ENCODE assay signal across 14 mouse cellular contexts in the genomic region with DNA sequence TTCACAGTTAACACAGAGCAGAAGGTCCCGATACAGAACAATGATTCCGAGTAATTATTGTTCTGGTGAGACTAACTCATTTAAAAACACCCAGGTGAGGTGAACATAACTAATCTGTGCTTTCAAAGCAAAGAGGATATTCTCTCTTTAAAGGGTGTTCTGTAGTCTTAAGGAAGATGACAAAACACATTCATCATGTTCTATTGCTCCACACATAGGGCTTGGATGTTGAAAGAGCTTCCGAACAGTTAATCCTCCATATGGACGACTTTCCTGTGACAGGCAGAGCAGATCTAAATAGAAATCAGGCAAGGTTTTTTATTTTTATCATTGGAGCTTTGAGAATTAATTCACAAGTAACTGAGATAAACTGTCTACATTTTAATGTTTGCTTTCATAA.
"Had no signal": no experiment of that assay in that cellular context is flagged by ENCODE, and none has a peak within 500 bp of the region (broad histone marks: within the 10 kb centered on the region; RNA-seq: fewer than 3 reads in every experiment).

No protein-coding gene starts in this region.

- DNase-seq: kidney, postnatal 14 days; layer of hippocampus, postnatal 36 days; midbrain, embryonic 14.5 days; right cerebral cortex, adult 18-20 months; right cerebral cortex, postnatal 25 days; thymus, adult 18-20 months; thymus, postnatal 36 days had no signal

- H3K4me3 ChIP-seq: kidney, embryonic 15.5 days; limb, embryonic 15.5 days; liver, embryonic 12.5 days; lung, embryonic 15.5 days; midbrain, embryonic 10.5 days; myocyte; neural tube, embryonic 15.5 days had no signal

- H3K4me2 ChIP-seq: kidney, embryonic 15.5 days; limb, embryonic 15.5 days; liver, embryonic 12.5 days; lung, embryonic 15.5 days; neural tube, embryonic 15.5 days had no signal

- H3K27me3 ChIP-seq: kidney, embryonic 15.5 days; limb, embryonic 15.5 days; liver, embryonic 12.5 days; lung, embryonic 15.5 days; neural tube, embryonic 15.5 days had no signal

- H3K9ac ChIP-seq: kidney, embryonic 15.5 days; limb, embryonic 15.5 days; liver, embryonic 12.5 days; lung, embryonic 15.5 days; neural tube, embryonic 15.5 days had no signal

- H3K27ac ChIP-seq: kidney, embryonic 15.5 days; limb, embryonic 15.5 days; liver, embryonic 12.5 days; lung, embryonic 15.5 days; midbrain, embryonic 10.5 days; neural tube, embryonic 15.5 days had no signal

- H3K9me3 ChIP-seq: kidney, embryonic 15.5 days; limb, embryonic 15.5 days; liver, embryonic 12.5 days; lung, embryonic 15.5 days; midbrain, embryonic 10.5 days; neural tube, embryonic 15.5 days had no signal

- H3K4me1 ChIP-seq: kidney, embryonic 15.5 days; limb, embryonic 15.5 days; liver, embryonic 12.5 days; lung, embryonic 15.5 days; midbrain, embryonic 10.5 days; neural tube, embryonic 15.5 days had no signal

- H3K36me3 ChIP-seq: kidney, embryonic 15.5 days; limb, embryonic 15.5 days; liver, embryonic 12.5 days; lung, embryonic 15.5 days; midbrain, embryonic 10.5 days; neural tube, embryonic 15.5 days had no signal

- ATAC-seq: liver, embryonic 12.5 days had no signal
